Mouse (Mus musculus) limb, embryonic 14.5 days (tissue): ENCODE data around the gene Mpp2. TPM values are rescaled to one million over a fixed set of nuclear protein-coding genes. Genes with fewer than 3 reads are reported as not detected.
A peak's percentile ranks its signal among the peaks of the same experiment; 100 is the strongest.

Source experiments
- ATAC-seq: fragments of 200-750 bp; cut with Nextera tagmentation; 2 replicates; pipeline ENCODE4 v1.8.0; 2017; ENCODE audit warnings: low read depth, moderate number of reproducible peaks, moderate TSS enrichment; ENCODE audit not compliant: low FRiP score
- DNase-seq: peaks from one replicate; pipeline ENCODE4 v3.0.0-alpha.2; 2015; ENCODE audit warnings: low spot score
- H3K27ac ChIP-seq: fragments of 300-500 bp; sonication (generic); replicated peaks from 2 replicates; pipeline ENCODE4 v1.5.1; 2014; ENCODE audit warnings: low read depth, mild to moderate bottlenecking, low read length, moderate library complexity, mixed read lengths
- H3K27me3 ChIP-seq: fragments of 300-500 bp; sonication (generic); 2 replicates; pipeline ENCODE4 v1.6.1; 2014; ENCODE audit warnings: low read length, mixed read lengths; ENCODE audit not compliant: control insufficient read depth, insufficient read depth
- H3K36me3 ChIP-seq: fragments of 300-500 bp; sonication (generic); 2 replicates; pipeline ENCODE4 v1.6.1; 2014; ENCODE audit warnings: mild to moderate bottlenecking, low read length, moderate library complexity, mixed read lengths; ENCODE audit not compliant: control insufficient read depth, insufficient read depth
- H3K4me1 ChIP-seq: fragments of 300-500 bp; sonication (generic); 2 replicates; pipeline ENCODE4 v1.6.1; 2014; ENCODE audit warnings: antibody characterized with exemption, low read length, mixed read lengths; ENCODE audit not compliant: control insufficient read depth, insufficient read depth
- H3K4me2 ChIP-seq: fragments of 300-500 bp; sonication (generic); replicated peaks from 2 replicates; pipeline ENCODE4 v1.6.1; 2014; ENCODE audit warnings: low read depth, mild to moderate bottlenecking, low read length, moderate library complexity; ENCODE audit not compliant: severe bottlenecking
- H3K4me3 ChIP-seq: fragments of 300-500 bp; sonication (generic); replicated peaks from 2 replicates; pipeline ENCODE4 v1.5.1; 2014; ENCODE audit warnings: low read length
- H3K9ac ChIP-seq: fragments of 300-500 bp; sonication (generic); 2 replicates; pipeline ENCODE4 v1.6.1; 2014; ENCODE audit warnings: mild to moderate bottlenecking, low read depth, low read length, moderate library complexity; ENCODE audit not compliant: severe bottlenecking
- H3K9me3 ChIP-seq: fragments of 300-500 bp; sonication (generic); 2 replicates; pipeline ENCODE4 v1.6.1; 2016; ENCODE audit warnings: low read length; ENCODE audit not compliant: control insufficient read depth
- POLR2A ChIP-seq: fragments of 200-500 bp; IDR thresholded peaks from 2 replicates; pipeline ENCODE4 v1.8.0; 2012; ENCODE audit warnings: inconsistent platforms, mild to moderate bottlenecking, moderate library complexity, borderline replicate concordance; ENCODE audit not compliant: insufficient read depth, insufficient read length; ENCODE audit errors: extremely low read depth
- WGBS: fragments of 180-500 bp; shearing (Covaris S2); extraction: QIAGEN DNeasy Blood & Tissue Kit; methylation state at CpG from one replicate; pipeline ENCODE4 v1.1.7; 2014; 5-methylcytosine and 5-hydroxymethylcytosine counted together
- polyA plus RNA-seq, 2 experiments: library from polyadenylated mRNA; depleted of rRNA in 1 of 2; stranded (reverse) in 1 of 2; unstranded in 1 of 2; fragments of >200 nt; fragmentation: Nextera tagmentation in 1 of 2; extraction: Ambion mirVana in 1 of 2; gene quantifications; 2 replicates each; pipeline versions ENCODE4 v1.2.1 to v1.2.3; 2012 to 2014

Gene Mpp2
- polyA plus RNA-seq, 2 experiments = 6.6 to 20.5 TPM

GRCm38 (mm10) chr11:102061236-102061940 is 26.9 kb downstream of the Mpp2 start:
- ATAC-seq = peak; percentile 80
- no peaks in the 10 kb centered on the region for H3K9me3 ChIP-seq
- H3K4me2 ChIP-seq = peak overlapping the region; percentile 85
- H3K4me3 ChIP-seq = peak overlapping the region; percentile 42
- no peaks in the 10 kb centered on the region for H3K4me1 ChIP-seq
- H3K9ac ChIP-seq = 0 out of 2 replicates have a peak overlapping the region, but pooled peaks have one; percentile 41
- TF ChIP-seq POLR2A = peak; percentile 21; the same call in 1 of the 2 replicates
- peak; percentile 63 for DNase-seq
- H3K27ac ChIP-seq = no peak overlapping the region
- WGBS = 4% methylated on average over 23 of the region's 23 CpGs
- H3K36me3 ChIP-seq = peaks cover 19% of the 10 kb centered on the region
- H3K27me3 ChIP-seq = no peaks in the 10 kb centered on the region

DNA sequence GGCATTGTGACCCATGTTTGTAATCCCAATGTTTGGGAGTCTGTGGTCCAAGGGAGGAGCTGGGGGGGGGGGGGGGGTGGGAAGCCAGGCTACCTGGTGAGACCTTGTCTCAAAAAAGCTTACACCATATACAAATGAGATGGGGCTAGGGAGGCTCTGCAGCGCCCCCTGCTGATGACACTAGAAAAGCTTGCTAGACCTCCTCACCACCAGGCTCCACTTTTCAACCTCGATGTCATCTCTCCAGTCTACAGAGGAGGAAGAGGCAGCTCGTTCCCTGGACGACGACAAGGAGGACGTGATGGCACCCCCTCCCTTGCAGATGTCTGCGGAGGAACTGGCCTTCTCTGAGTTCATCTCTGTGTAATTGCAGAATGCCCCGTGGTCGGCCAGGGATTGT is 34.5 kb downstream of the Mpp2 start:
- Histone ChIP-seq H3K27ac (no peak overlapping the region), H3K9ac (no peak overlapping the region), H3K27me3 (no peaks in the 10 kb centered on the region), H3K4me3 (no peak overlapping the region), H3K36me3 (peaks cover under 1% of the 10 kb centered on the region; the same call in 1 of the 2 replicates), H3K4me2 (no peak overlapping the region), H3K9me3 (no peaks in the 10 kb centered on the region), H3K4me1 (no peaks in the 10 kb centered on the region)
- WGBS = 21% methylated on average over 9 of the region's 9 CpGs
- ATAC-seq (no peak), DNase-seq (peak; percentile 61)
- no peak for TF ChIP-seq POLR2A

GRCm38 (mm10) chr11:102053183-102053582 is 35.1 kb downstream of the Mpp2 start:
- H3K27me3 ChIP-seq = no peaks in the 10 kb centered on the region
- no peak overlapping the region for H3K4me2 ChIP-seq
- no peak for TF ChIP-seq POLR2A
- H3K9ac ChIP-seq = no peak overlapping the region
- ATAC-seq = no peak
- no peak overlapping the region for H3K27ac ChIP-seq
- 63% methylated on average over 7 of the region's 7 CpGs for WGBS
- H3K4me1 ChIP-seq = no peaks in the 10 kb centered on the region
- H3K9me3 ChIP-seq = no peaks in the 10 kb centered on the region
- no peak overlapping the region for H3K4me3 ChIP-seq
- DNase-seq = no peak
- H3K36me3 ChIP-seq = no peaks in the 10 kb centered on the region; the same call in 1 of the 2 replicates

- 78% methylated on average over 12 of the region's 12 CpGs for WGBS
- H3K9me3 ChIP-seq = no peaks in the 10 kb centered on the region
- H3K4me1 ChIP-seq = no peaks in the 10 kb centered on the region
- no peaks in the 10 kb centered on the region; the same call in 1 of the 2 replicates for H3K36me3 ChIP-seq
- H3K27ac ChIP-seq = no peak overlapping the region
- no peak overlapping the region for H3K4me2 ChIP-seq
- H3K27me3 ChIP-seq = no peaks in the 10 kb centered on the region
- TF ChIP-seq POLR2A = no peak
- no peak overlapping the region for H3K9ac ChIP-seq
- H3K4me3 ChIP-seq = no peak overlapping the region
- DNase-seq (no peak), ATAC-seq (no peak)
Observed at GRCm38 (mm10) chr11:102052697-102053096, 35.6 kb downstream of the Mpp2 start.

DNA sequence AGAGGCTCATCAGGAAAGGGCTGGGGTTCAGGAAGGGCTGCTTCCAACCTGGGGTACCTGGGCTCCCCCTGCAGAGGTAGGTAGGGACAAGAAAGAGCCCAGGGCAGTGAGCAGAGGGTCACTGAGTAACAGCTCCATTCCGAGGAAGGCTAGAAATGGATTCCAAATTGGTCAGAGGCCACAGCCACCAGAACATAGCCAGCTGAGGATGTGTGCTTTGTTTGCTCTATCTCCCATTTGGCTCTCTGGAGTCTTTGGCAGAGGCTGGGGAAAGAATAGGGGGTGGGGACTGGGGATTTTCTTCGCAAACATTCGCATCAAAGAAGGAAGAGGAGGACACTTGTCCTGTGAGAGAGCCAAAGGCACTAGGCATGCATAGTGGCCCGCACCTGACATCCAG is 36.4 kb downstream of the Mpp2 start:
- Histone ChIP-seq H3K4me2 (no peak overlapping the region), H3K9ac (no peak overlapping the region), H3K27me3 (no peaks in the 10 kb centered on the region), H3K4me3 (no peak overlapping the region), H3K36me3 (no peaks in the 10 kb centered on the region), H3K27ac (no peak overlapping the region), H3K4me1 (no peaks in the 10 kb centered on the region), H3K9me3 (no peaks in the 10 kb centered on the region)
- WGBS = 62% methylated on average over 4 of the region's 4 CpGs
- TF ChIP-seq POLR2A = no peak
- DNase-seq (no peak), ATAC-seq (no peak)

- 73% methylated on average over 4 of the region's 4 CpGs for WGBS
- Histone ChIP-seq H3K9me3 (no peaks in the 10 kb centered on the region), H3K27ac (no peak overlapping the region), H3K9ac (no peak overlapping the region), H3K4me3 (no peak overlapping the region), H3K4me1 (no peaks in the 10 kb centered on the region), H3K36me3 (no peaks in the 10 kb centered on the region), H3K4me2 (no peak overlapping the region), H3K27me3 (no peaks in the 10 kb centered on the region)
- ATAC-seq (no peak), DNase-seq (no peak)
- TF ChIP-seq POLR2A = no peak
Observed at GRCm38 (mm10) chr11:102051541-102051940, 36.8 kb downstream of the Mpp2 start.
